Mouse (Mus musculus) embryo, embryonic 10.5 days (tissue): Measurements from ENCODE around the gene Mad2l2.

ENCODE experiments used
- DNase-seq: peaks from one replicate; pipeline ENCODE4 v3.0.0-alpha.2; 2015; ENCODE audit warnings: low spot score

Mad2l2 gene

GRCm38 (mm10) chr4:148130133-148130532, at the start of gene Mad2l2:
Gene Mad2l2, plus strand, starts transcription at chr4:148130384.
- no peak for DNase-seq

- DNase-seq = no peak
These were observed 49.6 kb upstream of the Mad2l2 start for GRCm38 (mm10) chr4:148080597-148080973.

- DNase-seq = no peak
These were observed 49.0 kb upstream of the Mad2l2 start for GRCm38 (mm10) chr4:148081201-148081600.

GRCm38 (mm10) chr4:148082257-148083044, 47.7 kb upstream of the Mad2l2 start:
- DNase-seq = peak; percentile 86

- no peak for DNase-seq
These were observed 46.8 kb upstream of the Mad2l2 start for GRCm38 (mm10) chr4:148083176-148083899.

GRCm38 (mm10) chr4:148084261-148084714, 45.9 kb upstream of the Mad2l2 start:
- DNase-seq = peak; percentile 82

- no peak for DNase-seq
These were observed 44.9 kb upstream of the Mad2l2 start for GRCm38 (mm10) chr4:148085131-148085906.

GRCm38 (mm10) chr4:148085907-148086305, 44.3 kb upstream of the Mad2l2 start:
- DNase-seq = no peak

- peak; percentile 52 for DNase-seq
These were observed 42.9 kb upstream of the Mad2l2 start for GRCm38 (mm10) chr4:148087091-148087906.

- DNase-seq = peak; percentile 95
These were observed 42.2 kb upstream of the Mad2l2 start, which contains the start of gene Agtrap for GRCm38 (mm10) chr4:148087907-148088527. Gene Agtrap, minus strand, starts transcription at chr4:148088031.

- no peak for DNase-seq
These were observed 41.0 kb upstream of the Mad2l2 start for GRCm38 (mm10) chr4:148089166-148089565.

GRCm38 (mm10) chr4:148091181-148091580, 39.0 kb upstream of the Mad2l2 start:
- no peak for DNase-seq

GRCm38 (mm10) chr4:148092551-148093271, 37.5 kb upstream of the Mad2l2 start:
- no peak for DNase-seq

GRCm38 (mm10) chr4:148094161-148094560, 36.0 kb upstream of the Mad2l2 start:
- DNase-seq = no peak

GRCm38 (mm10) chr4:148095081-148095480, 35.1 kb upstream of the Mad2l2 start:
- DNase-seq = no peak

- DNase-seq = no peak
These were observed 32.2 kb upstream of the Mad2l2 start for GRCm38 (mm10) chr4:148097936-148098335.

GRCm38 (mm10) chr4:148098666-148099065, 31.5 kb upstream of the Mad2l2 start:
- no peak for DNase-seq

GRCm38 (mm10) chr4:148101801-148102527, 28.2 kb upstream of the Mad2l2 start:
- DNase-seq = peak; percentile 78

GRCm38 (mm10) chr4:148104146-148104545, 26.0 kb upstream of the Mad2l2 start:
- DNase-seq = no peak
